Mouse (Mus musculus): ENCODE data around the gene Iqschfp.

Gene Iqschfp

GRCm38 (mm10) chr3:68542944-68543501, 651.0 kb downstream of the Iqschfp start:
- DNase-seq = peak; percentile 96

- DNase-seq = peak; percentile 85
These were observed 652.8 kb downstream of the Iqschfp start for GRCm38 (mm10) chr3:68544811-68545210.

DNA sequence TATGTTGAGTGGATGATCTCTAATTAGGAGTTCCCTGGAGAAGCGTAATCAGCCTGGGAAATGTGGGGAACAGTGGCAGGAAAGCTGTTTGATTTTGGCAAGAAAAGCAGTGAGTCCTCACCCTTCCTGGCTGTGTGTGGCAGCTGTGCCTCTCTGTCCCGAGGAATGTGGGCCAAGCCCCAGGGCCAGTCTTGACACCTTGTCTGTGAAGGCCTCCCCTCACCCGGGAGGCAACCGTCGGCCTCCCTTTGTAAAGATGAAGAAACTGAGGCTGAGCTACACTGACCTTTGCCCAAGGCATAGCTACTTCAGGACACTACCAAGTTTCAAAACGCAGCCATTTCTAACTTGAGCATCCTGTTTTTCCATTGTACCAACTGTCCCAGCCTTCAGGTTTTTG, 653.9 kb downstream of the Iqschfp start:
- peak; percentile 91 for DNase-seq

GRCm38 (mm10) chr3:68555087-68555662, 663.1 kb downstream of the Iqschfp start:
- peak; percentile 87 for DNase-seq

- DNase-seq = no peak
These were observed 664.9 kb downstream of the Iqschfp start for GRCm38 (mm10) chr3:68556891-68557290.

- DNase-seq = no peak
These were observed 666.7 kb downstream of the Iqschfp start for GRCm38 (mm10) chr3:68558744-68559143.

GRCm38 (mm10) chr3:68560057-68560456, 668.0 kb downstream of the Iqschfp start:
- peak; percentile 96 for DNase-seq

- DNase-seq = no peak
These were observed 670.8 kb downstream of the Iqschfp start for GRCm38 (mm10) chr3:68562838-68563237.

GRCm38 (mm10) chr3:68563922-68564321, 671.9 kb downstream of the Iqschfp start:
- peak; percentile 95 for DNase-seq

DNA sequence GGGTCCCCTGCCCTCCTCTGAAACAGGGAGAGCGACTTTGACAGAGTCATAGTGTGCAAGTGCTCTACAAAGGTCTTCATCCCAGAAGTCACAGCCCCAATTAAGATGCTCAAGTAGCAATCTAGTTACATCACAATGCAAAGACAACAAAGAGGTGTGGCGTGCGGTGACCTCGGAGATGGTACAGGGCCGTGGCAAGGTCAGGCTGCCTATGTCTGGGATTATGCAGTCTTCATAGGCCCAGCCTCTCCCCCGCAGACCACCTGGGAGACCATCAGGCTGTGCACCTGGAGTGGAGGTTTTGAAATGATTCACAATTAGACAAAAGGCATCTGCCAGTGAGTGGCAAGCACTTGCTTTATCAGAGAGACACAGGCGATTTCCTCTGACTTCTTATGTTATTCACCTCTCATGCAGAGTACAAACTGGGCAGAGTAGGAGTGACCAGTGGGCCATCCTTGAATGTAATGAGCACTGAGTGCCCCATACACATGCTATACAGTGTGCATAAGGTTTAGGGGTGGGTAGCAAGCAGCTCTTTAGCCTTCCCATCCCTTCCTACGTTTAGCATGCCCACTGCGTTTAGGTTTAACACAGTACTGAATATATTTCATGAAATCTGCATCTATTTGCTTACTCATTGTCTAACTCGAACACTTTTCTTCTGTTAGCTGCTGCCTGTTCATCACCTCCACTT, 673.1 kb downstream of the Iqschfp start:
- DNase-seq = no peak

- no peak for DNase-seq
These were observed 673.6 kb downstream of the Iqschfp start for GRCm38 (mm10) chr3:68565675-68566055.

DNA sequence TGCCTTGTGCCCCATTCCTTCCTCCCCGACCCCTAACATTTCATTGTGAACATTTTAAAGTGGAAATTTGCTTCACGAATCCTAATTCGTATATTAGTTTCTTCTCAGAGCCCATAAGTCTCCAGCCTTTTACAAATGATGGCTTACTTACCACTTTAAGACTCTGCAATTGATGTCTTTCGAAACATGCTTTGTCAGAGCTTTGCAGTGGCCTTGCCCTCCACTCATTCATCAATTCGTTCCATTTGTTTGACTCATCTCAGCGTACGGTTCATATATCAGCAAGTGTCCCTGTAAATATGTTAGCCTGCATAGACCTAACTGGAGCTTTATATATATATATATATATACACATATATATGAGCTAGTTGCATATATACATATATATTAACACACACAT, 675.5 kb downstream of the Iqschfp start:
- no peak for DNase-seq

DNA sequence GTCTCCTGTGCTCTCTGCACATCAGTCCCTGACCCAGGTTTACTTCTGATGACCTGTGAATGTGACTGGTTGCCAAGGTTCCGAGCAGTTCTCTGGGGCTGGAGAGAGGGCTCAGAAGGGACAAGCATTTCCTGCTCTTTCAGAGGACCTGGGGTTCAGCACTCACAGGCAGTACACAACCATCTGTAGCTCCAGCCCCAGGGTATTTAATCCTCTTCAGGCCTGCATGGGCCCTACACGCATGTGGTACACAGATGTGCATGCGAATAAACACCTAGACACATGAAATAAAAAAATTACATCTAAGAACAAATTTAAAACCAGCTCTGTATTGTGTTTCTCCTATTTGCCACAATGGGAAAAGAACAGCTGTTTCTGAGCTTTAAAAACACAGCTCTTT, 676.1 kb downstream of the Iqschfp start:
- no peak for DNase-seq

GRCm38 (mm10) chr3:68568716-68569115, 676.7 kb downstream of the Iqschfp start:
- no peak for DNase-seq

DNA sequence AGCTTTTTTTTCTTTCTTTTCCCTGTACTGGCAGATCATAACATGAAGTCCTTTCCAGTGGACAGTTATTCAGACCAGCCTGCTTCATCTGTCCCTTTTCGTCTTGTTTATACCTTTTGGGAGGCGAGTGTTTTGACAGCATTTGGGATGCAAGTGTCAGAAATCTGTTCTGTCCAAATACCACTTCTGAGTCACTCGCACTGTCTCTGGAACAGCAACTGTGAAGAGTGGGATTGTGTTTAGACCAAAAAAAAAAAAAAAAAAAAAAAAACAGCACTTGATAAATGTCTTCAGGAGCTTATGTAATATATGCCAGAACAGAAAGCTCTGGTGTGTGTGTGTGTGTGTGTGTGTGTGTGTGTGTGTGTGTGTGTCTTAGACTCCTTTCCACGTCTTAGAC, 678.3 kb downstream of the Iqschfp start:
- DNase-seq = no peak

DNA sequence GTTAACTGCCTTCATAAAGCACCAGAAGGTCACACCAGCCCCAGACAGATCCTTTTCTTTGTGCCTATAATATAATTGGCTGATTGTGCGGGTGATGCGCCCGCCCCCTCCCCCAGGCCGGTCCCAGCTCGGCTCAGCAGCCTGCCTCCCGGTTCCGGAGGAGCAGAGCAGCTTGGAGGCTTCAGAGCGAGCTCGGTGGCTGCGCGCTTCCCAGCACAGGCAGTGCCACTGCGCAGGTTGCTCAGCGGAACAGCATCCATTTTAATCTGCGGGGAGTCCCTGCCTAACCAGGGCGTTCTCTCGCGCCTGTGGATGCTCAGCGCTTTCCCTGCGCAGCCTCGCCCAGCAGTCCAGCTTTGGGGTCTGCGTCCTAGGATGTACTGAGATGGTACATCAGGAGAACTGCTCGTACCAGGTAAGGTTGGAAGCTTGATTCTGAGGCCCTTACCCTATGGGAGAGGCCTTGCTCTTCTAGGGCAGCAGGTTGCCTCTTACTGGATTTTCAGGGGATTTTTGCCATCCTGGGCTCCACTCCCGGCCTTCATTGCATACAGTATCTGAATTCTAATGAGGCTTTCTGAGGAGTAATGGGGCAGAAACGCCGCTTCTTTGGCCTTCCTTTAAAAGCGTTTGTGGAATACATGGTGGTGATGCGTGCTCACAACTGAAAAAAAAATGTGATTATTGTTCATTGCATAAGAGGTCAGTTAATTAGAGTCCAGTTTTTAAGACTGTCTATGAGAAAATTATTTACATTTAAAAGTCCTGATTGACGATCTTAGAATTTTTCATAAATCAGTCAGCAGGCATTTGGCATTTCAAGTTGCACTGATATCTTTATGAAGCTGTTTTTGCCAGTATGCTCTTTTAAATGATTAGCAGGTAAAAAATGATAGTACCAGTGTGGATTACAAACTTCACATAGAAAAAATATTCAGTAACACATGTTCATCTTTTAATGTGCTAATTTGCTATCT, 680.5 kb downstream of the Iqschfp start:
- peak; percentile 96 for DNase-seq

GRCm38 (mm10) chr3:68573226-68573624, 681.2 kb downstream of the Iqschfp start:
- DNase-seq = peak; percentile 88

GRCm38 (mm10) chr3:68574097-68574496, 682.1 kb downstream of the Iqschfp start:
- DNase-seq = no peak

DNA sequence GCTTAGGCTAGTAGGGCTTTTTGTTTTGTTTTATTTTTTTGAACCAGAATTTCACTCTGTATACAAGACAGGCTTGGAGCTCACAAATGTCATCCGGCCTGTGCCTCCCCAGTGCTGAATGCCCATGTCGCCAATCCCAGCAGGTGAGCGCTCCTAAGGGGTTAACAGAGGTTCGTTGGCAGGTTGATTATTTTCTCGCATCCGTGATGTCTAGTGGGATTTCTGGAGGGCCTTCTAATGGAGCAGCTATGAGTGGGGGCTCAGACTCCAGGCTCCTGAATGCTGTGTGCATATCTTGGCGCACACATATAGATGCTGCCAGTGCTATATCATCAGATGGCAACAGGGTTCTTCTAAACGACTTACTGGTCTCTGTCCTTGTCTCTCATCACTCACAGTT, 682.5 kb downstream of the Iqschfp start:
- no peak for DNase-seq

- DNase-seq = peak; percentile 81
These were observed 683.8 kb downstream of the Iqschfp start for GRCm38 (mm10) chr3:68575636-68576340.

DNA sequence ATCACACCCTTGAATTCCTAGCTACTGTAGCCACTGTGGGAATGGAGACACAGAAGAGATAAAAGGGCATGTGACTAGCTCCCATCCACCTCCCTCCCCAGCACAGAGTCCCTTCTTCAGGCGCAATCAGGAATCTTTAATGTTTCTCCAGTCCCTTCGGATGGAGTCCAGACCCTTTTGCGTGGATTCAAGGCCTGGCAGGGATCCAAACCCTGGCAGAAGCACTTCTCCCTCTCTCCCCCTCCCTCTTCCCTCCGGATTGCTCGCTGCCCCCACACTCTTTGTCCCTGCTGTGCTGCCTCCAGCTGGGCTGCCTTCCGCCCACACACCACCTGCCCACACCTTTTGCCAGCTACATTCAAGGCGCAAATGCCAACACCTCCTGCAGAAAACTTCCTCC, 684.4 kb downstream of the Iqschfp start:
- DNase-seq = peak; percentile 88

DNA sequence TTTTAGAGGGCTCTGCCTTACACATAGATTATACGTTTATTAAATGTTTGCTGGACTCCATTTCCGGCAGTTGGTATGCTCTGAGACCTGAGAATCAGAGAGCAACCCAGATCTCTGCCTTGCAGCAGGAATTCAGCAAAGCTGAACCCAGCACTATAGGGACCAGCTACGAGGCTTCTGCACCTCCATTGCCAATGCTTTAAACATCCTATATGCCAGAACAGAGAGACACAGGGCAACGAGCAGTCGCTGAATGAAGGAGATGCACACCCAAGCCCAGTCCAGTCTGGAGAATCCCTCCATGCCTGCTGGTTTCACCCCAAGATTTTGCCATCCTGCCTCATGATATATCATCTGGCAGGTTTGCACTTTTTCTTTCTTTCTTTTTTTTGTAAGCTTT, 684.9 kb downstream of the Iqschfp start:
- DNase-seq = peak; percentile 58

DNA sequence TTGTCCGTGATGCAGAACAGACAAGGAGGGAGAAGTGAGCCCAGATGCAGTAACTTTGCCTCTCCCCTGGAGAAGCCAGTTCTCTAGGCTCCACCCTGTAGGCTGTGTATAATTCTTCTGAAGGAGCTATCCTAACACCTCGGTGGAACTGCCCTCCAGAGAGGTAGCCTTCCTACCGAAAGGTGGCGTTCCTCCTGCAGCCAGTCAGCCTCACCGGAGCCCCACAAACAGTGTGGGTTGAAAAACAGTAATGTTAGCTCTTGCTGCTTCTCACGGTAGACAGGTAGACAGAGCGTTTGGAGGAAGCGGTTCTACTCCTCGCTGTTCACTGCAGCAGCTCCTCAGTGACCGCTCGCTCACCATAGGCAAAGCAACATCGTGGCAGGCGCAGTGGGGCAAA, 689.6 kb downstream of the Iqschfp start:
- peak; percentile 77 for DNase-seq

Measured in heart, adult 11 months (tissue).